Mouse (Mus musculus) fibroblast of lung, adult 2 months (primary cell): ENCODE measurements around the gene Olfr1209.

ENCODE experiments used
- DNase-seq: peaks from one replicate; pipeline ENCODE4 v3.0.0-alpha.2; 2011; ENCODE audit warnings: low read depth

Gene Olfr1209

GRCm38 (mm10) chr2:88915057-88915456 lies at the start of gene Olfr1209:
Olfr1209 (minus strand) TSS chr2:88915157.
- DNase-seq, result no peak

DNA sequence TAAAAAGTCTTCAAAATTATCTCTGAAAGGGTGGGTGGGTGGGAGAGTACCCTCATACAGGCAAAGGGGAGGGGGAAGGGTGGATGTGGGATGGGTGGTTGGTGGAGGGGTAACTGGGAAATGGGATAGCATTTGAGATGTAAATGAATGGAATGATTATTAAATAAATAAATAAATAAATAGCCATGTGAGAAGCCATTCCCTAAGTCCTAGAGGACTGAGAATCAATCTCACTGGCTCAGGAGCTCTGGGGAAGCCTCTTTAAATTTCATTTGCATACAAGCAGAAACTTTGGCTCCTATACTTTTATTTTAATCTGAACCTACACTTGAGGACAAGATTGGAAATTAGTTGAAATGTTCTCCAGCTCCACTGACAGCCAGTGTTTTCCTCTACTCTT lies 38.7 kb upstream of the Olfr1209 start, which contains the start of gene Olfr1212:
TSS of gene Olfr1212 (plus strand) at position 301 of the 400 bp plus-strand sequence.
- no peak for DNase-seq

DNA sequence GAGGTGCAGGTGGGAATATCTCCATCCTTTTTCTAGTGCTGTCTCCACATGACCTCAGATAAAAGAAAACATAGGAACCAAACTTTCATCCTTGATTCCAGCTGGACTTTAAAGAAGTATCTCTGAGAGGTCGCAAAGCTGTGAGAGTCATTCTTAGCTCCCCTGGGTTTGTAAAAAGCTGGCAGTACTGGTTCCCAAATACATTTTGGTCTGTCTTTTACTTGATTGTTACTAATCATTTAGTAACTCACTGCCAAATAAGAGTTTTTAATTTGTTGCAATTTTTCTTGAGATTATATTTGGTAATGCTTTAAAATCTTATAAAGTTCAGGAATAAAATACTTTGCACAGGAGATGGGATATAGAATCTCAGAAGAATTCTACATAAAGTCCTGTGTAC lies 23.1 kb upstream of the Olfr1209 start, which contains the start of gene Olfr1211:
TSS of gene Olfr1211 (minus strand) at position 101 of the 400 bp plus-strand sequence.
- no peak for DNase-seq

- no peak for DNase-seq
Measured at GRCm38 (mm10) chr2:88902211-88902610, 12.7 kb downstream of the Olfr1209 start, which contains the start of gene Olfr1208. Olfr1208 (minus strand) TSS chr2:88902311.

DNA sequence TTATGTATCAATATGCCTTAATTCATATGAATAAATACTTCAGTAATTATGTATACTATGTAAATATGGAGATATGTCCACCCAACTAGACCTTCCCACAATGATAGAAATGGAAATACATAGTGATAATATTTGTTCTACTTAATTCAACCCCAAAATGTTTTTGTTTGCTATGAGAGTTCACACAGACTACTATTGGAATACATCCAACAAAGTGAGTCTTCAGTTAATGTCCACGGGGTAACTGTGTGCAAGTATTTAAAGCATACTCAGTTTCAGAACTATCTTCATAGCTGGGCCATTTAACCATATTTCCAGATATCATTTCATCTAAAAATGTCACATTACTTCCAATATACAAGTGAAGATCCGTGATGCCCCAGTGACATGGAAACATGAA lies 52.0 kb downstream of the Olfr1209 start, which contains the start of gene Olfr1206:
TSS of gene Olfr1206 (plus strand) at position 301 of the 400 bp plus-strand sequence.
- no peak for DNase-seq
